Mouse (Mus musculus): Measurements from ENCODE around the gene Il9r. TPM values are rescaled to one million over a fixed set of nuclear protein-coding genes. Genes with fewer than 3 reads are reported as not detected.

The Il9r gene
- 8.6 TPM for polyA plus RNA-seq (2017; shearing (Covaris generic))

GRCm38 (mm10) chr11:32200075-32200601, at the start of gene Il9r:
Gene Il9r, minus strand, starts transcription at chr11:32200279.

DNA sequence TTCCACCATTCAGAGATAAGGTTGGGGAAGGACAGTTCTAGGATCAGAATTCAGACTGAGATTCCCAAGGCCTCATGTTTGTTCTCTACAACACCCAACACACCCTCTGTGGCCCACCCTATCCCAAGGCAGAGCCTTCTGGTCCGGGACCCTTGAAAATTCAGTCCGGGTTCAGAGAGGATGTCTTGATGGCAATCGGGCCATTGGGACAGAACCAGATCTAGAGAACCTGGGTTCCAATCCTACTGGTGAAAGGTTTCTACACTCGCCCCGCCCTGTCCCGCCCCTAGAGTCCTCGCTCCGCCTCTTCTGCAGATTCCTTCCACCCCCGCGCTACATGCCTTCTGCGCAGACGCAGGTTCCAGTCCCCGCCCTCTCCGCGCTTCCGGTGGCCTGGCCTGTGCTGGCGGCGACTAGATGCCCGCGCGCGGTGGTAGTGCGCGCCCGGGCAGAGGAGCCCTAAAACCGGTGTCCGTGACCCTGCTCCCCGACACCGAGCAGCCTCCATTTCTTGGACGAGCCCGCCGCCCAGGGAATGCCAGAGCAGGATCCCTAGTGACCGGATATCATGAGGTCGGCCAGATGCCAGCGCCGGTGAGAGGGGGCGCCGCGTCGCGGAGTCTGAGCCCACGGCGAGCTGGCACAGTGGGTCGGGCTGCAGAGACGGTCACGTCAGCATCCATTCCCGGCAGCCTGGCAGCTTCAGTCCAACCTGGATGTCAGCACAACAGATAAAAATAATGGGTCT, 26.2 kb upstream of the Il9r start, which contains the start of gene Mpg:
Mpg (plus strand) TSS at position 382 of the 748 bp plus-strand sequence.

DNA sequence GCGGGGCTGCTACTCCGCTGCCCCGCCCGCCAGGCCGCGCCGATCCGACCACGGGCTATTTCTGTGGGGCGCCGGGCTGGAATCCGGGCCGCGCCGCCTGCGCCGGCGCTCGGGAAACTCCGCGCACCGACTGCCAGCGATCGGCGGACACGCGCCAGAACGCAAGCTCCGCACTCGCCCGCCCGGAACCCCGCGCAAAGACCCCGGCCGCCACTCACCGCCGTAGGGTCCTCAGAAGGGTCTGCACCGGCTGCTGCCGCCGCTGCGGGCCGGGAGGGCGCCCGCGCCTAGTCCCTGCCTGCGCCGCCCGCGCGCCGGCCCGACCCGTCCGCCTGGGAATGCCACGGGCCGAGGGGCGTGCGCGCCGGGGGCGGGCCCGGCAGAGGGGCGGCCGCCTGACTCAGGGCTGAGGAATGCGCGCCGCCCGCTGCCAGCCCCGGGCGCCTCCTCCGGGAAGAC, 21.9 kb upstream of the Il9r start, which contains the start of gene Rhbdf1:
Rhbdf1 (minus strand) TSS at position 350 of the 459 bp plus-strand sequence.

GRCm38 (mm10) chr11:32205058-32205873, 5.2 kb upstream of the Il9r start, which contains the start of gene Snrnp25:
Gene Snrnp25, plus strand, starts transcription at chr11:32205415.

Other genes with a start within 250 kb of the Il9r start
- not detected for gene 4930524B15Rik, start 234.7 kb downstream of the Il9r start, polyA plus RNA-seq (2017; shearing (Covaris generic))
- gene Nsg2, start 199.8 kb downstream of the Il9r start, polyA plus RNA-seq (2017; shearing (Covaris generic)): 174 TPM
- gene Snrnp25, start 5.1 kb upstream of the Il9r start, polyA plus RNA-seq (2017; shearing (Covaris generic)): 37.1 TPM
- 0.91 TPM for gene Rhbdf1, start 22.0 kb upstream of the Il9r start, polyA plus RNA-seq (2017; shearing (Covaris generic))
- 32.5 TPM for gene Mpg, start 26.2 kb upstream of the Il9r start, polyA plus RNA-seq (2017; shearing (Covaris generic))
- gene Nprl3, start 67.4 kb upstream of the Il9r start, polyA plus RNA-seq (2017; shearing (Covaris generic)): 73.9 TPM
- not detected for gene Hba-x, start 76.1 kb upstream of the Il9r start, polyA plus RNA-seq (2017; shearing (Covaris generic))
- 99.6 TPM for gene Hba-a1, start 83.2 kb upstream of the Il9r start, polyA plus RNA-seq (2017; shearing (Covaris generic))
- not detected for gene Hbq1b, start 86.7 kb upstream of the Il9r start, polyA plus RNA-seq (2017; shearing (Covaris generic))
- 169 TPM for gene Hba-a2, start 96.2 kb upstream of the Il9r start, polyA plus RNA-seq (2017; shearing (Covaris generic))
- not detected for gene Hbq1a, start 99.8 kb upstream of the Il9r start, polyA plus RNA-seq (2017; shearing (Covaris generic))
- gene Sh3pxd2b, start 147.5 kb upstream of the Il9r start, polyA plus RNA-seq (2017; shearing (Covaris generic)): 0.12 TPM

All from CD4-positive, CD25-positive, alpha-beta regulatory T cell (primary cell).